In the genomic region with DNA sequence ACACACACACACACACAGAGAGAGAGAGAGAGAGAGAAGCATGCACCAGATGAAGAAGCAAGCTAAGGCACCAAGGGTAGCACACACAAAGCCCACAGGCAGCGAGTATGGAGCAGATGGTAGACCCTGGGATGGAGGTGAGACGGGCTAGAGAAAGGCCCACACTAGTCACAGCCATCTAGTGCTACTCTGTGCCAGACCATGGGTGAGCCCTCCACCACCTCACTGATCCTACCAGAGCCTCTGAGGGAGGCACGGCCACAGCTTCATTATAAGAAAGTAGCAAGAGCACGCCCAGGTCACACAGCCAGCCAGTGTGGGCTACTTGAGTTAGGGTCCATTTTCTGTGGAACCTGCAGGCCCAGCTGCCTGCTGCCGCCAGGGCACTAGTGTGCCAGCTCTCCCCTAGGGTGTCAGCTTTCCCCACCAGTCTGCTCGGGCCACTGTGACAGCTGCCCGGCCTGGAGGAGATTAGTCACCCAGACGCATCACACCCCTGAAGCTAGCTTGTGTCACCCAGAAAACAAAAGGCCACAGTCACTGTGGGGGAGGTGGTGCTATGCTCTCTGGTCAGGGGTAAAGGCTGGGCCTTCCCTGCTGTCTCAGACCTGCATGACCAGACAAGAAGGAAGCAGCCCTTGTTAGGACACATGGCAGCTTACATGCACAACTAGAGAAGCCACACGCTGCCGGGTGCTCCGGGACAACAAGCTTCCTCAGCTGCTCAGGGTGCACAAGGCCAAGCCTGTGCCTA, we compare ENCODE assay signal across 1 mouse cellular context.
TF ChIP-seq lines count a peak whose summit lies in the region.

No protein-coding gene starts in this region.

TF ChIP-seq in CH12.LX, 34 proteins besides CTCF, POLR2A, EP300 and RAD21 (continued from another document):
- TF ChIP-seq ZNF384 (IDR thresholded peaks at IDR 0.05; ENCODE audit: low read depth, low read length) (no peak), NRF1 (IDR thresholded peaks at IDR 0.05; ENCODE audit: low read depth, low read length) (no peak), IRF4 (IDR thresholded peaks at IDR 0.05; ENCODE audit: low read depth, low read length) (no peak), ZKSCAN1 (IDR thresholded peaks at IDR 0.05; ENCODE audit: borderline replicate concordance, low read depth, low read length) (no peak), MAX (IDR thresholded peaks at IDR 0.05; ENCODE audit: low read length) (no peak), CHD2 (IDR thresholded peaks at IDR 0.05; ENCODE audit: low read length) (no peak), USF2 (conservative IDR thresholded peaks at IDR 0.05; ENCODE audit: low read depth, low read length) (no peak), RCOR1 (conservative IDR thresholded peaks at IDR 0.05; ENCODE audit: low read depth, low read length) (no peak), ETS1 (conservative IDR thresholded peaks at IDR 0.05; ENCODE audit: low read depth, low read length) (no peak), TCF12 (IDR thresholded peaks at IDR 0.05; ENCODE audit: low read depth, low read length) (no peak)
